Mouse (Mus musculus) intestine, embryonic 16.5 days (tissue): ENCODE data around the gene Acads. TPM values are rescaled to one million over a fixed set of nuclear protein-coding genes. Genes with fewer than 3 reads are reported as not detected.

ENCODE experiments used
- ATAC-seq: fragments of 200-750 bp; cut with Nextera tagmentation; 2 replicates; pipeline ENCODE4 v1.8.0; 2017; ENCODE audit warnings: moderate TSS enrichment, moderate library complexity
- H3K27ac ChIP-seq: fragments of 300-500 bp; sonication (generic); 2 replicates; pipeline ENCODE4 v1.5.1; 2014; ENCODE audit warnings: mild to moderate bottlenecking, low read length
- H3K27me3 ChIP-seq: fragments of 300-500 bp; sonication (generic); replicated peaks from 2 replicates; pipeline ENCODE4 v1.6.1; 2014; ENCODE audit warnings: low read length, control low read depth, mixed read lengths; ENCODE audit not compliant: control insufficient read depth, insufficient read depth
- H3K36me3 ChIP-seq: fragments of 300-500 bp; sonication (generic); 2 replicates; pipeline ENCODE4 v1.6.1; 2014; ENCODE audit warnings: low read length, control low read depth; ENCODE audit not compliant: control insufficient read depth, insufficient read depth
- H3K4me1 ChIP-seq: fragments of 300-500 bp; sonication (generic); 2 replicates; pipeline ENCODE4 v1.6.1; 2014; ENCODE audit warnings: low read length, control low read depth, mixed read lengths; ENCODE audit not compliant: control insufficient read depth, insufficient read depth
- H3K4me2 ChIP-seq: fragments of 300-500 bp; sonication (generic); 2 replicates; pipeline ENCODE4 v1.6.1; 2014; ENCODE audit warnings: low read depth, low read length, control low read depth
- H3K4me3 ChIP-seq: fragments of 300-500 bp; sonication (generic); 2 replicates; pipeline ENCODE4 v1.5.1; 2014; ENCODE audit warnings: mild to moderate bottlenecking, low read length
- H3K9ac ChIP-seq: fragments of 300-500 bp; sonication (generic); 2 replicates; pipeline ENCODE4 v1.6.1; 2014; ENCODE audit warnings: low read depth, low read length
- H3K9me3 ChIP-seq: fragments of 300-500 bp; sonication (generic); 2 replicates; pipeline ENCODE4 v1.6.1; 2016; ENCODE audit warnings: low read length, control low read depth; ENCODE audit not compliant: control insufficient read depth
- WGBS: fragments of 180-500 bp; shearing (Covaris S2); extraction: QIAGEN DNeasy Blood & Tissue Kit; methylation state at CpG from one replicate; pipeline ENCODE4 v1.1.7; 2014; 5-methylcytosine and 5-hydroxymethylcytosine counted together
- polyA plus RNA-seq: library from polyadenylated mRNA; unstranded; fragments of >200 nt; fragmentation: Nextera tagmentation; extraction: Ambion mirVana; gene quantifications from 2 replicates; pipeline ENCODE4 v1.2.1, GENCODE M21; 2015

Acads gene
- polyA plus RNA-seq, 1 experiment from 2014 or later, result 150 TPM

- H3K27ac ChIP-seq, result no peak overlapping the region
Measured at GRCm38 (mm10) chr5:115144471-115144870, 25.3 kb upstream of the Acads start.

GRCm38 (mm10) chr5:115143552-115143951, 24.4 kb upstream of the Acads start:
- Histone ChIP-seq H3K9ac (no peak overlapping the region), H3K9me3 (no peaks in the 10 kb centered on the region), H3K4me3 (no peak overlapping the region), H3K27me3 (no peaks in the 10 kb centered on the region), H3K4me1 (peaks cover 5% of the 10 kb centered on the region), H3K4me2 (no peak overlapping the region), H3K36me3 (peaks cover 7% of the 10 kb centered on the region), H3K27ac (no peak overlapping the region)
- no peak for ATAC-seq
- 75% methylated on average over 10 of the region's 10 CpGs for WGBS

More at GRCm38 (mm10) chr5:115144471-115144870, 25.3 kb upstream of the Acads start:
- ATAC-seq, result no peak
- Histone ChIP-seq H3K4me2 (no peak overlapping the region), H3K4me3 (no peak overlapping the region), H3K27me3 (no peaks in the 10 kb centered on the region), H3K4me1 (peaks cover 5% of the 10 kb centered on the region), H3K36me3 (peaks cover 11% of the 10 kb centered on the region), H3K9me3 (no peaks in the 10 kb centered on the region), H3K9ac (no peak overlapping the region)
- WGBS, result 78% methylated on average over 6 of the region's 6 CpGs

- no peaks in the 10 kb centered on the region for H3K27me3 ChIP-seq
- WGBS, result 90% methylated on average over 9 of the region's 9 CpGs
- H3K36me3 ChIP-seq, result peaks cover 4% of the 10 kb centered on the region
- no peak overlapping the region for H3K27ac ChIP-seq
- H3K4me1 ChIP-seq, result no peaks in the 10 kb centered on the region
- H3K4me2 ChIP-seq, result no peak overlapping the region
- ATAC-seq, result no peak
- no peak overlapping the region for H3K9ac ChIP-seq
- H3K9me3 ChIP-seq, result no peaks in the 10 kb centered on the region
- H3K4me3 ChIP-seq, result no peak overlapping the region
Measured at GRCm38 (mm10) chr5:115142166-115142697, 23.1 kb upstream of the Acads start.

GRCm38 (mm10) chr5:115140726-115141125, 21.6 kb upstream of the Acads start:
- no peak overlapping the region for H3K4me2 ChIP-seq
- no peak overlapping the region for H3K9ac ChIP-seq
- peaks cover 3% of the 10 kb centered on the region; the same call in 1 of the 2 replicates for H3K36me3 ChIP-seq
- H3K4me3 ChIP-seq, result no peak overlapping the region
- 57% methylated on average over 3 of the region's 3 CpGs for WGBS
- H3K4me1 ChIP-seq, result no peaks in the 10 kb centered on the region
- no peaks in the 10 kb centered on the region for H3K27me3 ChIP-seq
- ATAC-seq, result no peak
- H3K9me3 ChIP-seq, result no peaks in the 10 kb centered on the region
- H3K27ac ChIP-seq, result no peak overlapping the region

DNA sequence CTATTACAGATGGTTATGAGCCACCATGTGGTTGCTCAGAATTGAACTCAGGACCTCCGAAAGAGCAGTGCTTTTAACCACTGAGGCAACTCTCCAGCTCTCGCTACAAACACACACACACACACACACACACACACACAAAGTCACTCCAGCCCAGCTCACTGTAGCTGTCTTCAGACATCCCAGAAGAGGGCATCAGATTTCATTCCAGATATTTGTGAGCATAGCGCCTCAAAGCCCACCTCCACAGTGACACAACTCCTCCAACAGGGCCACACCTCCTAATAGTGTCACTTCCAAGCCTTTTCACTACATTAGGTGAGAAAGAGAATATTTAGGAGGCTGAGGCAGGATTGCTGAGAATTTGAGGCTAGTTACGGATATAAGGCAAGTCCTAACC, 20.0 kb upstream of the Acads start:
- Histone ChIP-seq H3K27ac (no peak overlapping the region), H3K4me2 (no peak overlapping the region), H3K4me1 (no peaks in the 10 kb centered on the region; the same call in 1 of the 2 replicates), H3K36me3 (no peaks in the 10 kb centered on the region), H3K9ac (no peak overlapping the region), H3K27me3 (no peaks in the 10 kb centered on the region), H3K9me3 (no peaks in the 10 kb centered on the region), H3K4me3 (no peak overlapping the region)
- ATAC-seq, result no peak
- 50% methylated on average over 4 of the region's 4 CpGs for WGBS

DNA sequence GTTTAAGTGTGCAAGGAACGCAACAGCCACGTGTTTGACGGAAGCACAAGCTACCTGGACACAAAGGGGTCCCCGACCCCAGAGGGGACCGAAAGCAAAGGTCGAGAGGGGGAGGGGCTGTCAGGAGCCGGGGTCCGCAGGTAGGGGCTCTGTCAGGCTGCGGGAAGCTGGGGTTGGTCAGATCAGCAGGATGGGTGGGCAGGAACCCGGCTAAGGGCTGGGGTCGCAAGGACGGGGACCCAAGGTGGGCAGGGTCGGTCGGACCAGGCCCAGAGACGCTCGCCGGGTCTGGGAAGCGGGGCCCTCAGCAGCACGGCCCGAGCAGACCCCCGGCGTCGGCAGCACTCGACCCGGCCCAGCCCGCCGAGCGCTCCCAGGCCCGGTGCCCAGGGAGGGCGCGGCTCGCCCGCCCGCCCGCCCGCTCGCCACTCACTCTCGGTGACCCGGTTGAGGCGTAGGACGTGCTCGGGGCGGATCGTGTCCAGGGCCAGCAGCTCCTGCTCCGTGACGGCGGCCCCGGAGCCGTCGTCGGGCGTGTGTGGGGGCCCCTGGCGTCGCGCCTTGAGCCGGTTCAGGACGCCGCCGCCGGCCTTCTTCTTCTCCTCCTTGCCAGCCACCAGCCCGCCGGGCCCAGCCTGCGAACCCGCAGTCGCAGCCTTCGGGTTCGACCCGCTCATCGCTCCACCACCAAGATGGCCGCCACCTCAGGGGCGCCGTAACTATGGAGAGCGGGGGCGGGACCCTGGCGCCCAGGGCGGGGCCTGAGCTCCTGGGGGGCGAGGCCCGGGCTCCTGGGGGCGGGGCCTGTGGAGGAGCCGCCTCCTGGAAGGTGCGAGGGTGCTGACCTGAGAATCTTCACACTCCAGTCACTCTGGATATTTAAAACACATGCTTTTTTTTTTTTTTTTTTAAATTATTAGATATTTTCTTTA, 15.4 kb upstream of the Acads start, which contains the start of gene Unc119b:
Gene Unc119b (minus strand): TSS at position 742 of the 932 bp plus-strand sequence.
- WGBS, result under 1% methylated on average over 77 of the region's 81 CpGs

DNA sequence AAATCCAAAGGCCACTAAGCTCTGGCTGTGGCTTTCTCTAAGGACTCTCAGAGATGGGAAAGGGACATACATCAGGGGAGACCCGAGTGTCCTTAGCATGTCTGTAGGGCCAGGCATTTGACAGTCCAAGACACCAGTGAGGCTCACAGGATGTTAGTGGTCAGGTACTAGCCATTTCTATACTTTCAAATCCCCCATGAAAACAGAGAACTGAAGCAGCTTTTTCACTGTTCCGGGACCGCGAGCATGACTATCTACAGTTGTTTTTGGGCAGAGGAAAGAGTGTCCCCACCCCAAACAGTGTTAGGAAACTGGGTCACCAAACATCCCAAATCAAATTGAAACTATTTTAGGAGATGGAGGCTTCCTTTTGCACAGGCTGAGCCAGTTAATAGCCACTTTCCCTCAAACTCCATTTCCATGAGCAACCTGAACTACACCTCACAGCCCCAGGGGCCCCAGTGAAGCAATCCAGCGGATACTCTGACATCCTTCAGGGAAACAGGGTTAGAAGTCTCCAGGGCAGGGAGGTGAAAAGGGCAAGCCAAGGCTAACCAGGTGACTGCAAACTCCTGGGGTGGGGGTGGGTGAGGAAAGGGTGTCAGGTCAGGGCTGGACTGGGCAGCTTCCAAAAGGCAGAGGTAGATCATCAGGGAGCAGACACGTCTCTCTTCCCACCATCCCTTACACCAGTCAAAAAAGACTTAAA, 14.4 kb upstream of the Acads start:
- Histone ChIP-seq H3K27me3 (no peaks in the 10 kb centered on the region), H3K4me1 (peaks cover 9% of the 10 kb centered on the region), H3K4me2 (peak overlapping the region; percentile 90), H3K9me3 (no peaks in the 10 kb centered on the region), H3K27ac (no peak overlapping the region), H3K36me3 (no peaks in the 10 kb centered on the region), H3K9ac (peak overlapping the region; percentile 86; the same call in 1 of the 2 replicates), H3K4me3 (peak overlapping the region; percentile 93)
- WGBS, result 63% methylated on average over 6 of the region's 6 CpGs
- ATAC-seq, result no peak

More for the DNA sequence above, 15.4 kb upstream of the Acads start, which contains the start of gene Unc119b:
- peak; percentile 97 for ATAC-seq
- H3K9me3 ChIP-seq, result no peaks in the 10 kb centered on the region
- no peak within 1 kb of the TSS for H3K27ac ChIP-seq
- H3K36me3 ChIP-seq, result no peaks in the 10 kb centered on the region
- peaks cover 9% of the 10 kb centered on the region for H3K4me1 ChIP-seq
- peak within 1 kb of the TSS; percentile 86 for H3K9ac ChIP-seq
- H3K4me3 ChIP-seq, result peak within 1 kb of the TSS; percentile 93
- no peaks in the 10 kb centered on the region for H3K27me3 ChIP-seq
- H3K4me2 ChIP-seq, result peak within 1 kb of the TSS; percentile 90

DNA sequence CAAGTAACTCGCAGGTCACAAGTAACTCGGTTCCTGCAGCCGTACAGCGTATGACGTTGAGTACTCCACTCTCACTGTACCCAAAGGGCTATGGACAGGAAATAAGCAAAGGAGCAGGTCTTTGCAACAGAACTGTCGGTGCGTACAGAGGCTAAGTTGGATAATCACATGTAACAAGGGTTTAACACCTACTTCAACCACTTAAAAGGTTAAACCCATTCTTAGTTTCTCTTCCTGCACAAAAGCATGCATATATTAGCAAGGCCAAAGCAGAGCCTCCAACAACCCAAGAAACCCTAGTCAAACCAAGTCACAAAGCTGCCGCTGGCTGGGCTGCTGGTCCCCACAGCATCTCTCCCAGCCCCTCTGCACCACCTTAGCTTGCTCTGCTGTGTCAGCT, 13.3 kb upstream of the Acads start:
- Histone ChIP-seq H3K27ac (no peak overlapping the region), H3K4me2 (no peak overlapping the region), H3K9ac (no peak overlapping the region), H3K36me3 (peaks cover 2% of the 10 kb centered on the region), H3K27me3 (no peaks in the 10 kb centered on the region), H3K9me3 (no peaks in the 10 kb centered on the region), H3K4me3 (no peak overlapping the region), H3K4me1 (peaks cover 9% of the 10 kb centered on the region)
- whole genome bisulfite sequencing, result 90% methylated on average over 8 of the region's 8 CpGs
- no peak for ATAC-seq

DNA sequence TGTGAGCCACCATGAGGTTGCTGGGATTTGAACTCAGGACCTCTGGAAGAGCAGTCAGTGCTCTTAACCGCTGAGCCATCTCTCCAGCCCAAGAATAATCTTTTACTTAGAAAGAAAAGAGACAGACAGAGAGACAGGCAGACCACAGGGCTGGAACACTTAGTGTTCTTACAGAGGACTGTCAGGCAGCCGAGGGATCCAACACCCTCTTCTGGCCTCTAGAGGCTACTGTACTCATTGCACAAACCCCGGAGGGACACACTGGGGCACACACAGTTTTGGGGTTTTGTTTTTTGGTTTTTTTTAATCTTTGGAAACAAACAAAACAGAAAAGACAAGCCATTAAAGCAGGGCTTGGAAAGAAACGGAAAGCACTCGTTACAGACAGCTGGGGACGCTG, 10.2 kb upstream of the Acads start:
- Histone ChIP-seq H3K27ac (no peak overlapping the region), H3K36me3 (peaks cover 6% of the 10 kb centered on the region), H3K9me3 (no peaks in the 10 kb centered on the region), H3K4me3 (no peak overlapping the region), H3K9ac (no peak overlapping the region), H3K4me2 (no peak overlapping the region), H3K4me1 (peaks cover 19% of the 10 kb centered on the region), H3K27me3 (no peaks in the 10 kb centered on the region)
- 90% methylated on average over 6 of the region's 6 CpGs for WGBS
- no peak for ATAC-seq
